Mouse (Mus musculus) cortical plate, adult 2 months (tissue): ENCODE data around the gene Esrrb.

Source experiments
- CTCF ChIP-seq: fragments of 200-500 bp; IDR thresholded peaks from 2 replicates; pipeline ENCODE4 v1.5.1; 2011; ENCODE audit warnings: mild to moderate bottlenecking, control low read depth, low read length; ENCODE audit not compliant: insufficient read depth; ENCODE audit errors: extremely low read depth
- POLR2A ChIP-seq: fragments of 200-500 bp; IDR thresholded peaks from 2 replicates; pipeline ENCODE4 v1.6.1; 2011; ENCODE audit warnings: mild to moderate bottlenecking, low read length, control low read depth; ENCODE audit not compliant: insufficient read depth; ENCODE audit errors: extremely low read depth

GRCm38 (mm10) chr12:86504321-86504720 is 143.4 kb downstream of the Esrrb start:
- no peak for TF ChIP-seq CTCF
- TF ChIP-seq POLR2A, result no peak
